ENCODE assay signal across 8 mouse cellular contexts in the genomic region with DNA sequence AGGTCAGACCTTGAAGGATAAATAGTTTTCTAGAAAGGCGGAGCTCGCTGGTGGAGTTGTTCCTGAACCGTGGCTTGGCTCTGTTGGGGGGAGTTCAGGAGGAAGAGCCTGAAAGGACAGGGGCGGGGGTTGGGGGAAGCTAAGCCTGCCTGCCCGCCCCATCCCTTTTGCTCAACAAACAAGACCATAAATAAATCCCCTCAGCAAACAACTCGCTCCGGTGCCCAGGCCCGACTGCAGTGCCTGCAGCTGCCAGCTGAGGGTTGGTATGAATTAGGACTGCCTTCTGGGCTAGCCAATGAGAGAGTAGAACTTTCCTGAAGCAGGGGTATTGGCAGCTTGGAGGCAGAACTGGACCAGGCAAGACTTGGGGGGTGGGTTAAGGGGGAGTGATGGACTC. TPM values are rescaled to one million over a fixed set of nuclear protein-coding genes. Genes with fewer than 3 reads are reported as not detected.
DNase-seq lines count a peak whose midpoint lies in the region; ATAC-seq lines count a peak whose summit lies in the region.

No protein-coding gene starts in this region.

- peaks cover 16% of the 10 kb centered on the region for H3K4me1 ChIP-seq in embryonic facial prominence, embryonic 14.5 days (ENCODE audit: control insufficient read depth, insufficient read depth, low read length)
- peaks cover 42% of the 10 kb centered on the region for H3K4me1 ChIP-seq in heart, embryonic 11.5 days (ENCODE audit: control insufficient read depth, insufficient read depth, low read length)
- peaks cover 56% of the 10 kb centered on the region for H3K4me1 ChIP-seq in kidney, embryonic 15.5 days
- peaks cover 23% of the 10 kb centered on the region for H3K4me1 ChIP-seq in limb, embryonic 15.5 days

- H3K36me3 ChIP-seq in embryonic facial prominence, embryonic 14.5 days (ENCODE audit: control insufficient read depth, insufficient read depth, low read length) = no peaks in the 10 kb centered on the region
- H3K36me3 ChIP-seq in heart, embryonic 11.5 days (ENCODE audit: control insufficient read depth, insufficient read depth, low read length) = no peaks in the 10 kb centered on the region
- H3K36me3 ChIP-seq in kidney, embryonic 15.5 days = no peaks in the 10 kb centered on the region
- no peaks in the 10 kb centered on the region for H3K36me3 ChIP-seq in limb, embryonic 15.5 days

- peak overlapping the region; percentile 60 for H3K4me3 ChIP-seq in embryonic facial prominence, embryonic 14.5 days (ENCODE audit: low read depth, low read length)
- H3K4me3 ChIP-seq in heart, embryonic 11.5 days (ENCODE audit: low read depth, low read length) = peak overlapping the region; percentile 75
- peak overlapping the region; percentile 64 for H3K4me3 ChIP-seq in kidney, embryonic 15.5 days (replicated peaks)
- H3K4me3 ChIP-seq in limb, embryonic 15.5 days = peak overlapping the region; percentile 55

- H3K27me3 ChIP-seq in embryonic facial prominence, embryonic 14.5 days (replicated peaks; ENCODE audit: control insufficient read depth, insufficient read depth, low read length) = no peaks in the 10 kb centered on the region; the same call in 1 of the 2 replicates
- no peaks in the 10 kb centered on the region for H3K27me3 ChIP-seq in heart, embryonic 11.5 days (ENCODE audit: control insufficient read depth, insufficient read depth, low read length)
- H3K27me3 ChIP-seq in kidney, embryonic 15.5 days = no peaks in the 10 kb centered on the region
- no peaks in the 10 kb centered on the region for H3K27me3 ChIP-seq in limb, embryonic 15.5 days

- H3K9ac ChIP-seq in embryonic facial prominence, embryonic 14.5 days (ENCODE audit: low read depth, low read length) = peak overlapping the region; percentile 69; the same call in 1 of the 2 replicates
- peak overlapping the region; percentile 91 for H3K9ac ChIP-seq in heart, embryonic 11.5 days (ENCODE audit: low read depth, low read length)
- peak overlapping the region; percentile 71 for H3K9ac ChIP-seq in kidney, embryonic 15.5 days
- no peak overlapping the region for H3K9ac ChIP-seq in limb, embryonic 15.5 days

- no peak overlapping the region for H3K27ac ChIP-seq in embryonic facial prominence, embryonic 14.5 days (replicated peaks; ENCODE audit: low read depth, low read length)
- H3K27ac ChIP-seq in heart, embryonic 11.5 days (ENCODE audit: low read depth, low read length) = peak overlapping the region; percentile 94
- peak overlapping the region; percentile 84 for H3K27ac ChIP-seq in kidney, embryonic 15.5 days
- H3K27ac ChIP-seq in limb, embryonic 15.5 days = no peak overlapping the region

- H3K9me3 ChIP-seq in embryonic facial prominence, embryonic 14.5 days (ENCODE audit: control insufficient read depth, low read length) = no peaks in the 10 kb centered on the region
- no peaks in the 10 kb centered on the region for H3K9me3 ChIP-seq in heart, embryonic 11.5 days (replicated peaks; ENCODE audit: control insufficient read depth, low read length)
- no peaks in the 10 kb centered on the region; the same call in 1 of the 2 replicates for H3K9me3 ChIP-seq in kidney, embryonic 15.5 days (replicated peaks)
- no peaks in the 10 kb centered on the region for H3K9me3 ChIP-seq in limb, embryonic 15.5 days

- H3K4me2 ChIP-seq in embryonic facial prominence, embryonic 14.5 days (ENCODE audit: low read depth, low read length) = peak overlapping the region; percentile 98
- H3K4me2 ChIP-seq in heart, embryonic 11.5 days = peak overlapping the region; percentile 89
- peak overlapping the region; percentile 96 for H3K4me2 ChIP-seq in kidney, embryonic 15.5 days
- peak overlapping the region; percentile 93 for H3K4me2 ChIP-seq in limb, embryonic 15.5 days

- peak; percentile 71 for DNase-seq in urinary bladder, postnatal 14 days (ENCODE audit: low spot score)
- DNase-seq in urinary bladder, adult 2 months (ENCODE audit: low spot score) = no peak
- DNase-seq in embryonic facial prominence, embryonic 14.5 days (ENCODE audit: low spot score) = peak; percentile 66
- DNase-seq in neural tube, embryonic 10.5 days (ENCODE audit: extremely low spot score, low spot score) = peak; percentile 42
- DNase-seq in thymus, postnatal 14 days = peak; percentile 50

- WGBS in embryonic facial prominence, embryonic 14.5 days = 0% methylated on average over 8 of the region's 8 CpGs
- WGBS in heart, embryonic 11.5 days (ENCODE audit: insufficient replicate concordance) = 4% methylated on average over 8 of the region's 8 CpGs
- WGBS in kidney, embryonic 15.5 days = 4% methylated on average over 8 of the region's 8 CpGs
- WGBS in limb, embryonic 15.5 days = 3% methylated on average over 8 of the region's 8 CpGs

- ATAC-seq in embryonic facial prominence, embryonic 14.5 days (ENCODE audit: low read depth) = peak; percentile 64
- ATAC-seq in heart, embryonic 11.5 days (replicated peaks; ENCODE audit: insufficient number of reproducible peaks, low FRiP score, low TSS enrichment) = no peak
- peak; percentile 53 for ATAC-seq in kidney, embryonic 15.5 days (replicated peaks; ENCODE audit: low FRiP score)
- no peak for ATAC-seq in limb, embryonic 15.5 days (ENCODE audit: insufficient number of reproducible peaks, low FRiP score, low TSS enrichment, low read depth)

RNA-seq across cellular contexts. Expression of a gene that starts 1.3 kb away (rescaled TPM):
- polyA plus RNA-seq in urinary bladder, adult 2 months (2012; rRNA removed) = 77.6 and 80.5 TPM in 2 replicates
- 46.4 and 51.5 TPM in 2 replicates for polyA plus RNA-seq in embryonic facial prominence, embryonic 14.5 days (2014; fragmentation: Nextera tagmentation; extraction: Ambion mirVana)
- 176 and 191 TPM in 2 replicates for polyA plus RNA-seq in heart, embryonic 11.5 days (2014; fragmentation: Nextera tagmentation; extraction: Ambion mirVana)
- polyA plus RNA-seq in kidney, embryonic 15.5 days (2015; fragmentation: Nextera tagmentation; extraction: Ambion mirVana) = 49.9 and 52.1 TPM in 2 replicates
- polyA plus RNA-seq in limb, embryonic 15.5 days (2015; fragmentation: Nextera tagmentation; extraction: Ambion mirVana) = 28.8 and 50.3 TPM in 2 replicates

Comparison
In these comparisons a context has a peak if more than half of its experiments do, and no peak if none do; other contexts are left out.
1. ATAC-seq: peak in embryonic facial prominence, embryonic 14.5 days (single experiment) and kidney, embryonic 15.5 days (single experiment); none in heart, embryonic 11.5 days (single experiment) and limb, embryonic 15.5 days (single experiment).
2. H3K27ac ChIP-seq: peak in heart, embryonic 11.5 days (single experiment) and kidney, embryonic 15.5 days (single experiment); none in embryonic facial prominence, embryonic 14.5 days (single experiment) and limb, embryonic 15.5 days (single experiment).
3. Peak in every context shown above with its lines, with median percentiles within 50 percentile points of each other: H3K4me2 ChIP-seq and H3K4me3 ChIP-seq.